Mouse (Mus musculus): ENCODE results near the gene Mex3d.
"Not testable (repeated sequence)": the region's sequence is repeated elsewhere in the genome, so short reads cannot be mapped to it uniquely, and the experiment has no call there.

Gene Mex3d

DNA sequence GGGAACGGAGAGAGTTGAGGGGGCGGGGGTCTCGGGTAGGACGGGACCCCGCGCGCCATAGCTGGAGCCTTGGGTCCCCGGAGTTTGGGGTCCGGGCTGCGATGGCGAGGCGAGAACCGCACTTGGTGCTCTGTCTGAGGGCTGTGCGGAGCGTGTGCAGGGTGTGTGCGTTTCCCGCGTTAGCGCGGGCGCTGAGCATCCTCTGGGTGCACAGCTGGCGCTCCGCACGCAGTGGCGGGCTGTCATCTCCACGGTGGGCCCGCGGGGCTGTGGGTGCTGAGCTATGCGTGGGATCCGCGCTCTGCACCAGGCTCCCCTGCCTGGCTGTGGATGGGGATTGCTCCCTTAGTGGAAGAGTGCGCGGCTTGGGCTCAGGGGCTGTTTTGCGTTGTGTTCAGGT is 30.7 kb downstream of the Mex3d start:
- no peak for DNase-seq (ENCODE audit: low read depth, low spot score)

DNA sequence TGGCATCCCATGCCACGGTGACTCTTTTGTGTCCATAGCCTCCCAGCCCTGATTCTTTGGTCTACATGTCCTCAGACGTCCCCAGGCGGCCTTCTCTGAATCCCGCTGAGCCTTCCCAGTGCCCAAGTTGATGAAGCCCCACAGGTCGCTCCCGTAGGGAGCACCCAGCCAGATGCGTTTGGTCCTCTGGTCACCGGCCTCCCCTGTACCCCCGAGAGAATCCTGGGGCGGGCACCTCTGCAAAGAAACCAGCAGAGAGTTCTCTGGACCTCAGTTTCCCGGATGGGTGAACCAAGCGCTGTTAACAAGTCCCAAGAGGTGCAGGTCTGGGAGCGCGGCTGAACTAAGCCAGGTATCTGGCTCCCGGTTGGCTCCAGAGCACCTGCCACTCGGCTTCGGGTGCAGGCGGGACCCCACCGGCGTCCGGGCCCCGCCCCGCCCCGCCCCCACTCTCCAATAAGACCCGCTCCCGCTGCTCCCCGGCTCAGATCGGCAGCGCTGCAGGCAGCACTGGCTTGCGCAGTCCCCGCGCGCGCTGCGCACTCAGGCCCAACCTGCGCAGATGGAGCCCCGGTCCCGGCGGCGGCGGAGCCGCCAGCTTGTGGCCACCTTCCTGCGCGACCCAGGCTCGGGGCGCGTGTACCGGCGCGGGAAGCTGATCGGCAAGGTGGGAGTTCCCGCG is 31.3 kb downstream of the Mex3d start, which contains the start of gene Plk5:
TSS of gene Plk5 (plus strand) at position 459 of the 682 bp plus-strand sequence.
- DNase-seq (ENCODE audit: low read depth, low spot score) = no peak

GRCm38 (mm10) chr10:80355431-80355830 is 32.0 kb downstream of the Mex3d start:
- DNase-seq (ENCODE audit: low read depth, low spot score) = no peak

GRCm38 (mm10) chr10:80352727-80353126 is 34.7 kb downstream of the Mex3d start:
- DNase-seq (ENCODE audit: low read depth, low spot score) = no peak

GRCm38 (mm10) chr10:80351896-80352295 is 35.6 kb downstream of the Mex3d start:
- DNase-seq (ENCODE audit: low read depth, low spot score) = no peak

- peak; percentile 78 for DNase-seq (ENCODE audit: low read depth, low spot score)
Observed at GRCm38 (mm10) chr10:80350292-80350691, 37.2 kb downstream of the Mex3d start.

GRCm38 (mm10) chr10:80348981-80349380 is 38.5 kb downstream of the Mex3d start:
- DNase-seq (ENCODE audit: low read depth, low spot score) = no peak

GRCm38 (mm10) chr10:80348244-80348781 is 39.1 kb downstream of the Mex3d start, which contains the start of gene Adamtsl5:
Gene Adamtsl5, minus strand, starts transcription at chr10:80348412.
- no peak for DNase-seq (ENCODE audit: low read depth, low spot score)

DNA sequence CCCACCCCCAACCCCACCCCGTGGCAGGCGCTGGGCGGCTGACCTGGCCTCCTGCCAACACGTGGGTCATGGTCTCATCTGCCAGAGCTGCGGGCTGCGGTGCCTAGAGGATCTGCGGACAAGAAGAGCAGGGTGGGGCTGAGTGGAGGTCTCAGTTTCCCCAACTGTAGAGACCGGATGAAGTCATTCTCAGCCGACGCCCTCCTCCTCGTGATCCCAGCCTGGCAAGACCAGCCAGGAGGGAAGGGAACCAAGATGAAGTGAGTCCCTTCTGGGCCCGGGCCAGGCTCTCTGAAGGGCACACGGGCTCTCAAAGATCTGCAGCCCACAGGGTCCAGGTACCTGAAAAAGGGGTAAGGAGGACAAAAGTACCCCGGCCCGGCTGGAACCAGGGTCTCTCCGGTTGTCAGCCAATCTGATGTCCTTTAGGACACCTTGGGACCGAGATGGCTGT is 39.9 kb downstream of the Mex3d start:
- DNase-seq (ENCODE audit: low read depth, low spot score) = no peak

DNA sequence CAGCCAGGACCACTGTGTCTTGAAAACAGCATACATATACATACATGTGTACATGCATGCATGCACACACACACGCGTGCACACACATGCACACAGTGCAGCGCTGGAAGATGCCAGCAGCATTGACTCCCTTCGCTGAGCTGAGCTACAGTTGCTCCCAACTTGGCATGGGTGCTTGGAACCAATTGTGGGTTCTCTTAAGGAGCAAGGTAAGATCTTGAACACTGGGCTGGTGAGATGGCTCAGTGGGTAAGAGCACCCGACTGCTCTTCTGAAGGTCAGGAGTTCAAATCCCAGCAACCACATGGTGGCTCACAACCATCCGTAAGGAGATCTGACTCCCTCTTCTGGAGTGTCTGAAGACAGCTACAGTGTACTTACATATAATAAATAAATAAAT is 41.5 kb downstream of the Mex3d start:
- DNase-seq (ENCODE audit: low read depth, low spot score) = not testable (repeated sequence)

DNA sequence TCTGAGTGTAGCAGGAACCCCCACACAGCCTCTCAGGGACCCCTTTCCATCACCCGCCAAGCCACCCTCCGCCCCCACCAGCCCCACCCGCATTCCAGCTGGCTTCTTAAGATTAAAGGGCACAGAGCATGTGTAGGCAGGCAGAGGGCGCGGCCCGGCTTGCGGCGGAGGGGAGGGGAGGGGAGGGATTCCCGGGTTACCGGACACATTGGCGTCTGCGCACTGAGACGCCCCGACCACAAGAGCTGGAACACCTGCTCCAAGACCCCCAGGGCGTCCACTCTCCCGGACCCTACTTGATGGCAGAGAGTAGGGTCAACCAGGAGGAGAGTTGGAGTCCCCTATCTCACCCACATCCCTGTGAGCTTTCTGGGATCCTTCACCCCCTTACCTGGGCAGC is 42.3 kb downstream of the Mex3d start:
- DNase-seq (ENCODE audit: low read depth, low spot score) = no peak

DNA sequence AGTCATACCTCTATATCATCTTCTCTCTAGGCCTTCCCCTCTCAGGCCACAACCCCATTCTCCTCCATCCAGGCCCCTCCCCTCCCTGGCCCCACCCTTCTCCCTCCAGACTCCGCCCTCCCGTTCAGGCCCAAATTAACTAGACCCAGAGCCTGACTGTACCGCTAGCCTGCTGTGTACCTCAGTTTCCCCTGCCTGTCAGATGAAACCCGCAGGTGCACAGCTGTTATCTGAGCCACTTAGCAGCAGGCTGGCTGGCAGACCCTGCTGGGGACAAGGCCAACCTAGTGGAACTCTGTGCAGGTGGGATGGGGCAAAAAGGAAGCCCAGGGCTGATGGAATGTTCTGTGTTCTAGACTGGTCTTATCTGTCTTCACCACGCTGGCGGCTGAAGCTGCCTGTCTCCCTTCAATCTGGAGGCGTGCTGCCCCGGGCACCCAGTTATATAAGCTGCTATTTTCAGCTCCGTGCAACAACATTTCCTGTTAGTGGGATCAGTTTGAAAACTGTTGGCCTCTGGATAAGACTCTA is 43.3 kb downstream of the Mex3d start:
- no peak for DNase-seq (ENCODE audit: low read depth, low spot score)

GRCm38 (mm10) chr10:80343425-80343895 is 44.0 kb downstream of the Mex3d start:
- DNase-seq (ENCODE audit: low read depth, low spot score) = no peak

DNA sequence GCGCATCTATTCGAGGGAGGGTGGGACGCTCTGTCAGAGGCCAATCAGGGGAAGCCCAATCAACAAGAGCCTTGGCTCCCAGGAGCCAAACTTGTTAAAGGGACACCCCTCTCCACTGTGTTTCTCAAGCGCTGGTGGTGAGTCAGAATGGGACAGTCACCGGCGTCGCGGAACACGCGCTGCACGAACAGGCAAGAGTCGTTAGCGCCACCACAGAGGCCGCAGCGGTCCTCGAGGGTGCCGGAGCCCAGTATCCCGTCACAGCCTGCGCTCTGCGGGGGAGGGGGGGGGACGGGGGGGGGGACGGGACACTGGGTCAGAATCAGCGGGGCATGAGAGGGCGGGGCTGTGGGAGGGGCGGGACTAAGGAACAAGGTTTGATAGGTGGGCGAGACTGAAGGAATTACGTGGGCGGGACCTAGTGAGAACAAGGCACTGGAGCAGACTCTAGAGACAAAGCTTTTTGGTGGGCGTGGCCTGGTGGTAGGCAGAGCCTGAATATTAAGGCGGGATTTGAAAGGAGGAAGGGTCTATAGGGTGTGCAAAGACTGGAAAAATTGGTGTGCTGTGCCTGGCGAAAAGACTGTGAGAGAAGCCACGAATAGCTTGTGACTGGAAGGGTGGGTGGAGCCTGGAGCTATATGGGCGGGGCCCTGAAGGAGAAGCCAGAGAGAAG is 44.6 kb downstream of the Mex3d start:
- DNase-seq (ENCODE audit: low read depth, low spot score) = no peak

DNA sequence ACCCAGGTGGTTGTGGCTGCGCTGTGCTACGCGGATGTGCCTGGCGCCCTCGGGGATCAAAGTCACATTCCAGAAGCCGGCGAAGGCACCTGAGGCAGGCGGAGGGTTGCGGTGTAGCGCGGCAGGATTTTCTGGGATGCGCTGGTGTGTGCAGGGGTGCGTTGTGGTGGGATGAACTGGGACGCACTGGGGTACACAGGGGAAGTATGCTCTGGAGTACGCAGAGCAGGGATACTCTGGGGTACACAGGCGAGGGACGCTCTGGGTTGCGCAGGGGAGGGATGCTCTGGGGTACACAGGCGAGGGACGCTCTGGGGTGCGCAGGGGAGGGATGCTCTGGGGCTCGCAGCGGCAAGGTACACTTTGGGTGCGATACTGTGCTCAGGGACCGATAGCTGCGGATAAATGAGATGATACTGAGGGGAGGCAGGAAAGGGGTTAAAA is 45.1 kb downstream of the Mex3d start:
- DNase-seq (ENCODE audit: low read depth, low spot score) = no peak

DNA sequence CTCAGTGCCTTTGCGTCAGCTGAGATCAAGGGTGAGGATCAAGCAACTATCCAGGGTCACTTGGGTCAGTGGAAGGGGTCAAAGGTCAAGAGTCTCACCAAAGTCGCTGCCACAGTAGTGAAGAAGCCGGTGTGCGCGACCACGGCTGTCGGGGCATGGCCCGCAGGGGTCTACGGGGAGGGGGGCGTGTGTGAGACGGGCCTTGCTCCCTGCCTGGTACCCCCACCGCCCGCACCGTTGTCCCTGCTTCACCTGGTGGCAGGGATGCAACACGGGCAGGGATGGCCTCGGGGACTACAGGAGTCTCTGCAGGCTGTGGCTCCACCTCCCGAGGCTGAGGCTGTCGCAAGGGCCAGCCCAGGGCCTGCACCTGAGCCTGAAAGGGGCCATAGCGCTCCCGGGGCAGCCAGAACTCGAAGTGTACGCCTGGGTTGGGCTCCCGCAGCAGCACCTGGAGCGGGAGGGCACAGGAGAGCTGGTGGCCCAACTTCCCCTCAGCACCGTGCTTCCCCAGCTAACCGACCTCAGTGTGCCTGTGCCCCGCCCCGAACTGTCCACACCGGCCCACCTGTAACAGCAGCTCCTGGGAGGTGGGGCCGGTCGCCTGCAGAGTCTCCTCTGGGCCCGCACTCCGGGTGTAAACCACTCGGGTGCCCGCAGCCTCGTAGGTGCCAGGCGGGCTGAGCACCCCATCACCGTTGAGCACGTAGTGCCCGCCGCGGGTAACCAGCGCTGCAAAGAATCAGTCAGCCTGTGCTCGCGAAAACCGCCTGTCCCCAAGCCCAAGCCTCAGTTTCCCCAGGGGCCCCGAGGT is 45.8 kb downstream of the Mex3d start:
- DNase-seq (ENCODE audit: low read depth, low spot score) = no peak

- DNase-seq (ENCODE audit: low read depth, low spot score) = no peak
Observed at GRCm38 (mm10) chr10:80341026-80341425, 46.4 kb downstream of the Mex3d start.

GRCm38 (mm10) chr10:80339941-80340750 is 47.3 kb downstream of the Mex3d start:
- peak; percentile 79 for DNase-seq (ENCODE audit: low read depth, low spot score)

DNA sequence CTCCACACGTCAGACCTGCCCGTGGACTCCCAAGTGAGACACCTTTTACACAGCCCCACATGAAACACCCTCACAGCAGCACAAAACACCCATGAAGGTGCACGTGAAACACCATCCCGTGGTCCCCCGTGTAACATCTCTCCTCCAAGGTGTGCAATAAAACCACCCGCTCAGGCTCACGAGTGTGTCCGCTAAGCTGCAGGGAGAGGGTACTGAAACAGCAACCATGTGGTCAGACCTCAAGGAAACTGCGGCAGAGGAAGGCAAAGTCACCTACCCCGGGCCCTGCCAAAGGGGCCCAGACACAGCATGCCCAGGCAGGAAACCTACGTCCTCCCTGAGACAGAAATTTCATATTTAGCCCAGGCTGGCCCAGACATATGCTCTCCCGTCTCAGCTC is 51.2 kb downstream of the Mex3d start:
- no peak for DNase-seq (ENCODE audit: low read depth, low spot score)

GRCm38 (mm10) chr10:80332525-80332989 is 54.9 kb downstream of the Mex3d start:
- DNase-seq (ENCODE audit: low read depth, low spot score) = no peak
